Mouse (Mus musculus) megakaryocyte, embryonic 14.5 days (primary cell): Measurements from ENCODE around the gene Atp5b.

Experiments
- FLI1 ChIP-seq: IDR thresholded peaks from 2 replicates; pipeline ENCODE4 v1.6.1; 2012; ENCODE audit warnings: low read length, inconsistent platforms, mixed read lengths
- GATA1 ChIP-seq: IDR thresholded peaks from 3 replicates; pipeline ENCODE4 v1.6.1; 2012; ENCODE audit warnings: mixed read lengths, low read length, inconsistent platforms, borderline replicate concordance

GRCm38 (mm10) chr10:128082477-128082808 lies 630 bp upstream of the Atp5b start:
- TF ChIP-seq GATA1, result no peak
- no peak for TF ChIP-seq FLI1
